Mouse (Mus musculus) forebrain, embryonic 15.5 days (tissue): ENCODE measurements around the gene Nxt2. TPM values are rescaled to one million over a fixed set of nuclear protein-coding genes. Genes with fewer than 3 reads are reported as not detected.
"Not testable (repeated sequence)": the region's sequence is repeated elsewhere in the genome, so short reads cannot be mapped to it uniquely, and the experiment has no call there.

Source experiments
- ATAC-seq: fragments of 200-750 bp; cut with Nextera tagmentation; replicated peaks from 2 replicates; pipeline ENCODE4 v1.8.0; 2017; ENCODE audit warnings: mild to moderate bottlenecking, moderate TSS enrichment, moderate library complexity
- H3K27ac ChIP-seq: fragments of 300-500 bp; sonication (generic); replicated peaks from 2 replicates; pipeline ENCODE4 v1.5.1; 2015; ENCODE audit warnings: mild to moderate bottlenecking, inconsistent platforms
- H3K27me3 ChIP-seq: fragments of 300-500 bp; sonication (generic); 2 replicates; pipeline ENCODE4 v1.6.1; 2015; ENCODE audit warnings: inconsistent platforms
- H3K36me3 ChIP-seq: fragments of 300-500 bp; sonication (generic); 2 replicates; pipeline ENCODE4 v1.6.1; 2015; ENCODE audit warnings: mild to moderate bottlenecking, inconsistent platforms
- H3K4me1 ChIP-seq: fragments of 300-500 bp; sonication (generic); 2 replicates; pipeline ENCODE4 v1.6.1; 2015; ENCODE audit warnings: inconsistent platforms
- H3K4me2 ChIP-seq: fragments of 300-500 bp; sonication (generic); replicated peaks from 2 replicates; pipeline ENCODE4 v1.6.1; 2015; ENCODE audit warnings: mild to moderate bottlenecking, inconsistent platforms
- H3K4me3 ChIP-seq: fragments of 300-500 bp; sonication (generic); 2 replicates; pipeline ENCODE4 v1.5.1; 2015; ENCODE audit warnings: mild to moderate bottlenecking, inconsistent platforms
- H3K9ac ChIP-seq: fragments of 300-500 bp; sonication (generic); replicated peaks from 2 replicates; pipeline ENCODE4 v1.6.1; 2015; ENCODE audit warnings: mild to moderate bottlenecking, inconsistent platforms
- H3K9me3 ChIP-seq: fragments of 300-500 bp; sonication (generic); 2 replicates; pipeline ENCODE4 v1.6.1; 2016; ENCODE audit warnings: inconsistent platforms
- WGBS: fragments of 180-500 bp; shearing (Covaris S2); methylation state at CpG from one replicate; pipeline ENCODE4 v1.1.7; 2015; ENCODE audit warnings: mixed read lengths; 5-methylcytosine and 5-hydroxymethylcytosine counted together
- polyA plus RNA-seq: library from polyadenylated mRNA; unstranded; fragments of >200 nt; fragmentation: Nextera tagmentation; extraction: Ambion mirVana; gene quantifications from 2 replicates; pipeline ENCODE4 v1.2.1, GENCODE M21; 2015

Nxt2 gene
- polyA plus RNA-seq, 1 experiment from 2014 or later, result 24.4 TPM

DNA sequence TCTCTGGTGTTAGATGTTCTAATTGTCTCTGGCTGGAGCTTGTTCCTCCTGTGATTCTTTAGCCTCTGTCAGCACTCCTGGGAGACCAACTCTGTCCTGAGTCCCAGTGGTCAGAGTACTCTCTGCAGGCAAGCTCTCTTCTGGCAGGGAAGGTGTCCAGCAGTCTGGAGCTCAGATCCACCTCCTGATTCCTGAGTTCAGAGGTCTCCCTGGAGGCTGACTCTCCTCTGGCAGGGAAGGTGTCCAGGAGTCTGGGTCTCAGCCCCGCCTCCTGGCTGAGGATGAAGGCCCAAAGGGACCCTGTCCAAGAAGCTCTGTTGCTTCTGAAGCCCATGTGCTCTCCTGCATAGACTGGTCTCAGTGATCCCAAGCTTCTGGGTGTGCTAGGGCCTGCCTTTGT is 9.6 kb downstream of the Nxt2 start:
- ATAC-seq, H3K4me2 ChIP-seq, H3K27ac ChIP-seq, H3K4me1 ChIP-seq, H3K9ac ChIP-seq, H3K27me3 ChIP-seq, H3K36me3 ChIP-seq, H3K9me3 ChIP-seq, H3K4me3 ChIP-seq: not testable (repeated sequence)
- WGBS, result 94% methylated on average over 1 of the region's 1 CpGs

DNA sequence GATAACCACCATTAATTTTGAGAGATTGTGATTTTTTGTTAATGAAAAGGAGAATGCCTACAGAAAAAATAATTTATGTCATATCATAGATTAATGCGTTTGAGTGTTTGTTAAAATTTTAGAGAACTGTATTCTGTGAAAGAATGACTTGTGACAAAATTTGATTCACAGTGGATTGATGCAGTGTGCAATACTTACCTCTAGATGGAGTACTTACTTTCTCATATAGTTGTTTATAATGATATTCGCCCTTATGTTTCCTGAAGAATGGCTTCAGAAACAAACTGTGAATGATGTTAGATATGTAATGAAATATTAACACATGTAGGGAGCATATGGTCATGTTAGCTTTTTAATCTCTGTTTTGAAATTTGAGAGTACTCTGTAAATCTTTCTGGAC is 10.5 kb downstream of the Nxt2 start:
- Histone ChIP-seq H3K27me3 (no peaks in the 10 kb centered on the region), H3K4me3 (no peak overlapping the region), H3K4me1 (no peaks in the 10 kb centered on the region), H3K9ac (no peak overlapping the region), H3K4me2 (no peak overlapping the region), H3K9me3 (no peaks in the 10 kb centered on the region), H3K27ac (no peak overlapping the region), H3K36me3 (no peaks in the 10 kb centered on the region)
- 42% methylated on average over 2 of the region's 2 CpGs for WGBS
- ATAC-seq, result no peak

DNA sequence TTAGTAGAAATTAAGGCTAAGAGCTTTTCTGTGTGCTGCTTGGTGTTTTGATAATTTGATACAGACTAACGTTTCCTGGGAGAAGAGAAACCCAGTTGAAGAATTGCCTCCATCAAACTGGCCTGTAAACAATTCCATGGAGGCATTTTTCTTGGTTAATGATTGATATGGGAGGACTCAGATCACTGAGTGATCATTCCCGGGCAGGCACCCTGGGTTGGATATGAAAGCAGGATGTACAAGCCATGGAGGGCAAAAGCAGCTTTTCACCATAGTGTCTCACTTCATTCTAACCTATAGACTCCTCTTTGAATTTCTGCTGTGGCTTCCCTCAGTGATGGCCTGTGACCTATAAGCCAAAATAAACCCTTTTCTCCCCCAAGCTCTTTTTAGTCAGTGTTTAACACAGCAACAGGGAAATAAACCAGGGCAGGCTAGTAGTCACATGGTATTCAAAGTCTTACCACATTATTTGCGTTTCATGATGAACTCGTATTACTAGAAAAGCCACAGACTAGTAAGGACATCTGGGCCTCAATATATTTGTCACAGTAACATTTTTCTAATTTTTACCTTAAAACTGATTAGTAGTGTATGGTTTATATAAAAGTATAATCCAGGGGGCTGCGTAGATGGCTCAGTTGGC is 19.2 kb downstream of the Nxt2 start:
- Histone ChIP-seq H3K27me3 (no peaks in the 10 kb centered on the region), H3K36me3 (no peaks in the 10 kb centered on the region), H3K27ac (no peak overlapping the region), H3K4me2 (no peak overlapping the region), H3K4me1 (no peaks in the 10 kb centered on the region), H3K4me3 (no peak overlapping the region), H3K9ac (no peak overlapping the region), H3K9me3 (no peaks in the 10 kb centered on the region)
- WGBS, result 82% methylated on average over 5 of the region's 5 CpGs
- ATAC-seq, result no peak

DNA sequence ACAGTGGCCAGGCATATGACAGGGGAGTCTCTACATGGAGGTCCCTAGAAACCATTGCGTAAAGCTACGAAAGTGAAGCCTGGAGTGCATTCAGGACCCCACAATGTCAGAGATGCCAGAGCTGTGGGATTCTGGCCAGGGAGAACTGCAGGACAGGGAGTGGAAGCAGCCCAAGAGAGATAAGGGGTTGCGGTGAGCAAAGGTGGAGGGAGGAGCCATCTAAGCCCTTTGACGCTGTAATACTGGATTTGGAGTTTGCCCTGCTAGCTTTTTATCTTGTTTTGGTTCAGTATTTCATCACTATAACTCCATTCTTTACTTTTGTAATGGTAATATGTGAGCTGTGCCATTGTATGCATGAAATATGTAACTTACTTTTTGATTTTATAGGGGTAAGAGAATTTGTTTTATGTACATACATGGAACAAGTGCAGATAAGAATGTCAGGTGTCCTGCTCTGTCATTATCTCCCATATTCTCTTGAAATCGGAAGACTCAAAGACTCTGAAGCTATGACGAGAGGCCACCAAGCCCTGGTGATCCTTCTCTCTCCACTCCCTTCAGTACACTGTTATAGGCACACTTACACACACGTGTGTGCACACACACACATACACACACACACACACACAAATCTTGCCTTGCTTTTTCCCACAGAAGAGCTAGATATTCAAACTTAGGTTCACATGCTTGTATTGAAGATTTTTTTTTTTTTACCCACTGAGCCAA is 23.6 kb downstream of the Nxt2 start:
- no peak overlapping the region for H3K4me3 ChIP-seq
- 80% methylated on average over 7 of the region's 7 CpGs for WGBS
- H3K4me2 ChIP-seq, result no peak overlapping the region
- no peaks in the 10 kb centered on the region for H3K9me3 ChIP-seq
- no peaks in the 10 kb centered on the region for H3K27me3 ChIP-seq
- no peak overlapping the region for H3K9ac ChIP-seq
- ATAC-seq, result no peak
- no peaks in the 10 kb centered on the region for H3K4me1 ChIP-seq
- H3K27ac ChIP-seq, result no peak overlapping the region
- H3K36me3 ChIP-seq, result no peaks in the 10 kb centered on the region

DNA sequence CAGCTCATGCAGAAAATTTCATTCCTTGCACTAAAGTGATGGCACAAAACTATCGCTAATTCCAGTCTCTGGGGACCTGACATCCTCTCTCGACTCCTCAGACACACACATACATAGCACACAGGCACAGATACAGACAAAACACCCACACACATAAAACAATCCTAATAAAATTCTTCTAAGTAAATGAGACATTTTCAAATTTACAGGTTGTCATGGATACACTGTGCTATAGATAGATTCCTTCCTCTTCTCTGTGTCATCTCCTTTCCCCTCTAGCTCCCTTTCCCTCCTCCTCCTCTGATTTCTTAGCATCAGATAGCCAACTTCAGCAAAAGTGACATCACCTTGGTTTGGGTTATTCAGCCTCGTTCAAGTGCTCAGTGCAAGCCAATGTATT is 49.5 kb downstream of the Nxt2 start:
- Histone ChIP-seq H3K4me2 (no peak overlapping the region), H3K27me3 (no peaks in the 10 kb centered on the region), H3K36me3 (no peaks in the 10 kb centered on the region), H3K4me3 (no peak overlapping the region), H3K9me3 (no peaks in the 10 kb centered on the region), H3K9ac (no peak overlapping the region), H3K27ac (no peak overlapping the region), H3K4me1 (no peaks in the 10 kb centered on the region)
- no peak for ATAC-seq
- 76% methylated on average over 3 of the region's 3 CpGs for WGBS

DNA sequence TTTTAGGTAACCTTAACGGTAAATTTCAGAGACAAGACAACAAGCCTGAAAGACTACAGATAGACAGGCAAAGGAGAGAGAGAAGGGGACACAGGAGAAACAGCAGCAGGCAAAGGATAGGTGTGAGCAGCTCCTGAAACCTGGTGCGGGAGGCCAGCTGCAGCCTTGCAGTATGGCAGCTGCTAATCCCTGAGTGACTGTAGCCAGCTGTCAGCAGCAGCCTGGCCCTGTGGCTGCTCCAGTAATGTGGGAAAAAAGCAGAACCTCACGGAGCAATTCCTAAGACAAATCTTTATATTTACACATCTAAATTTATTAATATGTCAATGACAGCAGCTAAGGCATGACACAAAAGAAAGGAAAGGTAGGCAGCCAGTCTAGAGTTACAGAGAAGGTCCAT is 50.0 kb downstream of the Nxt2 start:
- Histone ChIP-seq H3K9ac (no peak overlapping the region), H3K4me3 (no peak overlapping the region), H3K4me2 (no peak overlapping the region), H3K27ac (no peak overlapping the region), H3K27me3 (no peaks in the 10 kb centered on the region), H3K9me3 (no peaks in the 10 kb centered on the region), H3K4me1 (no peaks in the 10 kb centered on the region), H3K36me3 (no peaks in the 10 kb centered on the region)
- ATAC-seq, result no peak
- WGBS, result 76% methylated on average over 3 of the region's 3 CpGs

DNA sequence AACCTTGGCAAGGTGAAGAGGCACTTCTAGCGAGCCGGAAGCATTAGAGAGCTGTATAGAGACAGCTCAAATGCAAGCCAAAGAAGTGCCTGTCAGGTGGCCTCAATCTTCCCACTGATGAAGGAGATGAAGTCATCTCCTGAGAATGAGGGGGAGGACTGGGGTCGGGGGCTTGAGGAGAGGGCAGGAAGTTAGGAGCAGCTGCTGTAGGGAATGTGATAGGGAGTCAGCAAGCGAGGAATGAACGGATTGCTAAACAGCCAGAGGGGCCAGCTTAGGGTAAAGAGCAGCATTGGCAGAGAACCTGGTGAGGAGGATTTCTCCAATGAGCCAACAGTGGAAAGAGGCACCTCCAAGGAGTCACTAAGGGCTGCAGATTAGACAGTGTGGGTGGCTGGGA is 59.3 kb downstream of the Nxt2 start:
- 64% methylated on average over 5 of the region's 5 CpGs for WGBS

More for the DNA sequence above, 59.3 kb downstream of the Nxt2 start:
- no peaks in the 10 kb centered on the region for H3K4me1 ChIP-seq
- H3K27me3 ChIP-seq, result no peaks in the 10 kb centered on the region
- H3K4me2 ChIP-seq, result no peak overlapping the region
- H3K9me3 ChIP-seq, result no peaks in the 10 kb centered on the region
- no peaks in the 10 kb centered on the region for H3K36me3 ChIP-seq
- H3K9ac ChIP-seq, result no peak overlapping the region
- no peak for ATAC-seq
- H3K4me3 ChIP-seq, result no peak overlapping the region
- H3K27ac ChIP-seq, result no peak overlapping the region

Other genes with a start within 250 kb of the Nxt2 start
- 0.03 and 0.08 TPM in 2 replicates for gene Gucy2f, start 29.8 kb upstream of the Nxt2 start, polyA plus RNA-seq
- gene Kcne1l, start 79.5 kb downstream of the Nxt2 start, polyA plus RNA-seq, result 26.8 and 29.5 TPM in 2 replicates
- gene Acsl4, start 163.8 kb downstream of the Nxt2 start, polyA plus RNA-seq, result 11.3 and 11.9 TPM in 2 replicates